Mouse (Mus musculus): ENCODE results near the gene Tmprss6.

GRCm38 (mm10) chr15:78449694-78450418, 18.6 kb downstream of the Tmprss6 start:
- TF ChIP-seq TAL1 (IDR thresholded peaks at IDR 0.05; ENCODE audit: low read length) (no peak), GATA1 (IDR thresholded peaks at IDR 0.05; ENCODE audit: low read length) (no peak)
